ENCODE assay signal across 6 mouse cellular contexts in the genomic region with DNA sequence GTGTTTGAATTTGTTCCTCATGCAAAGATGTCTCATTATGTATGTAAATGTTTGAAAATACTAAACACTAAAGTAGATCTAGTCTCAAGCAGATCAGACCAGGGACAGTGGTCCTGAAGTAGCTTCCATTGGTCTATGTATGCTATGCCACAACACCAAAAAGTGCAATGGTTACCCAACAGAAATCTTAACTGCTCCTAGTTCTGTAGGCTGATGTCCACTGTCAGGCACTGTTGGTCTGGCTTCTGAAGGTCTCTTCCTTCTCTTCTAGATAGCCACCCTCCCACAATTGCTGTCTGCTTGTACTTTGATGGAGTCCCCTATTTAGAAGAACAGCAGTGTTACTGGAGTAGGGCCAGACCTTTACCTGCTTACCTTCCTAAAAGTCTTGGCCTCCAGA. TPM values are rescaled to one million over a fixed set of nuclear protein-coding genes. Genes with fewer than 3 reads are reported as not detected.
"Had no signal": no experiment of that assay in that cellular context is flagged by ENCODE, and none has a peak within 500 bp of the region (broad histone marks: within the 10 kb centered on the region; RNA-seq: fewer than 3 reads in every experiment).

No protein-coding gene starts in this region.

RNA-seq across cellular contexts. Expression of gene Zfp981, which starts 57.5 kb away (rescaled TPM):
- polyA plus RNA-seq: embryonic facial prominence, embryonic 11.5 days; embryonic facial prominence, embryonic 14.5 days; erythroblast, embryonic 14.5 days; forebrain, embryonic 15.5 days; forebrain, postnatal 0 days; gonadal fat pad, adult 2 months had no signal
